Mouse (Mus musculus) liver, adult 2 months (tissue): ENCODE measurements around the gene Wbp2. TPM values are rescaled to one million over a fixed set of nuclear protein-coding genes. Genes with fewer than 3 reads are reported as not detected.
A peak's percentile ranks its signal among the peaks of the same experiment; 100 is the strongest.

Experiments used
- DNase-seq: peaks from one replicate; pipeline ENCODE4 v3.0.0-alpha.2; 2011; ENCODE audit warnings: low read depth, low spot score; ENCODE audit errors: extremely low read depth
- H3K27ac ChIP-seq: fragments of 200-500 bp; replicated peaks from 2 replicates; pipeline ENCODE4 v1.5.1; 2012; ENCODE audit warnings: low read depth, mild to moderate bottlenecking, control low read depth, inconsistent platforms, low read length; ENCODE audit not compliant: insufficient read depth
- H3K27me3 ChIP-seq: fragments of 200-500 bp; 2 replicates; pipeline ENCODE4 v1.6.1; 2012; ENCODE audit warnings: mild to moderate bottlenecking, moderate library complexity, low read length, inconsistent platforms; ENCODE audit not compliant: control insufficient read depth, insufficient read depth
- H3K36me3 ChIP-seq: fragments of 200-500 bp; 2 replicates; pipeline ENCODE4 v1.6.1; 2012; ENCODE audit warnings: low read length, inconsistent platforms; ENCODE audit not compliant: control insufficient read depth, insufficient read depth
- H3K4me1 ChIP-seq: fragments of 200-500 bp; 2 replicates; pipeline ENCODE4 v1.6.1; 2011; ENCODE audit warnings: low read length; ENCODE audit not compliant: control insufficient read depth, insufficient read depth
- H3K4me3 ChIP-seq: fragments of 200-500 bp; 2 replicates; pipeline ENCODE4 v1.5.1; 2011; ENCODE audit warnings: low read depth, mild to moderate bottlenecking, control low read depth, low read length, moderate library complexity; ENCODE audit not compliant: insufficient read depth
- H3K79me2 ChIP-seq: fragments of 200-500 bp; 2 replicates; pipeline ENCODE4 v1.6.1; 2012; ENCODE audit warnings: inconsistent platforms, mild to moderate bottlenecking, low read length, moderate library complexity; ENCODE audit not compliant: control insufficient read depth, insufficient read depth
- H3K9ac ChIP-seq: fragments of 200-500 bp; 2 replicates; pipeline ENCODE4 v1.6.1; 2012; ENCODE audit warnings: low read depth, mild to moderate bottlenecking, control low read depth, inconsistent platforms, low read length
- CTCF ChIP-seq: fragments of 200-500 bp; IDR thresholded peaks from 2 replicates; pipeline ENCODE4 v1.5.1; 2011; ENCODE audit warnings: low read depth, low read length, control low read depth
- POLR2A ChIP-seq: fragments of 200-500 bp; IDR thresholded peaks from 2 replicates; pipeline ENCODE4 v1.6.1; 2011; ENCODE audit warnings: low read length, control low read depth; ENCODE audit not compliant: insufficient read depth; ENCODE audit errors: extremely low read depth
- WGBS: fragments of 180-500 bp; shearing (Covaris S2); methylation state at CpG from one replicate; pipeline ENCODE4 v1.1.7; 2018; 5-methylcytosine and 5-hydroxymethylcytosine counted together
- polyA plus RNA-seq: library from polyadenylated mRNA; depleted of rRNA; stranded (reverse); fragments of >200 nt; gene quantifications from 2 replicates; pipeline ENCODE4 v1.2.3, GENCODE M21; 2012
- total RNA-seq: library from RNA; depleted of rRNA; stranded (reverse); fragments of >200 nt; gene quantifications from 2 replicates; pipeline ENCODE4 v1.2.3, GENCODE M21; 2014

Wbp2 gene
- total and polyA plus RNA-seq, 2 experiments: 14.8 to 166 TPM

DNA sequence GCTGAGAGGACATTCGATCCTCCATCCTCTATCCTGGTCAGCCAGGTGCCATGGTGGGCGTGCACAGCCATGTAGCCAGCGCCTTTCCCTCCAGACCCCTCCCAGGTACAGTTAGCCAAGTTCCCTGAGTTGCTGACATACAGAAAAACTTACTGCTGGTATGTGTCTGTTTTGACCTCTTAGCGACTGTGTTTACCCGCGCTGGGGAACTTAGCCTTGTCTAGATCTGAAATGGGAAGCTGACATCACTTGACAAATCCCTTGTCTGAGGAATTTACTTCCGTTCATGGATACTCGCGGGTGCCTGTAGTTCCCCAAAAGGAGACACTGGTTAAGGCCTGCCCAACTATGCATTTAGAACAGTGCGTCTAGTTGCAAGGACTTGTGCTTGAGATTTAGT lies 23.7 kb upstream of the Wbp2 start:
- Histone ChIP-seq H3K4me3 (peak overlapping the region; percentile 87), H3K9ac (peak overlapping the region; percentile 95), H3K36me3 (no peaks in the 10 kb centered on the region), H3K79me2 (peaks cover 2% of the 10 kb centered on the region; the same call in 1 of the 2 replicates), H3K27me3 (no peaks in the 10 kb centered on the region), H3K27ac (peak overlapping the region; percentile 78), H3K4me1 (peaks cover 15% of the 10 kb centered on the region; the same call in 1 of the 2 replicates)
- WGBS: 44% methylated on average over 10 of the region's 10 CpGs
- TF ChIP-seq POLR2A (no peak), CTCF (no peak)
- DNase-seq: peak; percentile 55

DNA sequence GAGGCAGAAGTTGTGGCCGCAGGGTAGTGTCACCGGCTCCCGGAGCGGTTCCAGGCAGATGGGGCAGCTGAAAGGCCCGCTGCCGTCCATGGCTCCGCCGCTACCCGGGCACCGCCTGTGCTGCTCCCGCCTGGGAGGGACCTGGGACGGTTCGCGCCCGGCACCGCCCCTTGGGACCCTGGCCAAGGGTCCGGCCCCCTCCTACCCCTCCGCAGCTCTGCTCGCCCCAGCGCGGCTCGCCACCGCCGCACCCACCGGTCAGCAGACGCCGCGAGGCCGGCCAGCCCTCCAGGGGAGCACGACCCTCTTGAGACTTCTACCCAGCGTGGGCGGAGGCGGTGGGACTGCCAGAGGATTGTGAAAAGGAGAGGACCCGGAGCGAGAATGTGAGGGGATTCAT lies 23.3 kb upstream of the Wbp2 start:
- no peak for DNase-seq
- Histone ChIP-seq H3K4me3 (peak overlapping the region; percentile 87), H3K9ac (peak overlapping the region; percentile 95), H3K27ac (peak overlapping the region; percentile 78), H3K4me1 (peaks cover 15% of the 10 kb centered on the region; the same call in 1 of the 2 replicates), H3K36me3 (no peaks in the 10 kb centered on the region), H3K79me2 (peaks cover 2% of the 10 kb centered on the region; the same call in 1 of the 2 replicates), H3K27me3 (no peaks in the 10 kb centered on the region)
- 4% methylated on average over 35 of the region's 35 CpGs for WGBS
- TF ChIP-seq CTCF: no peak
- TF ChIP-seq POLR2A: peak; percentile 50; the same call in 1 of the 2 replicates

DNA sequence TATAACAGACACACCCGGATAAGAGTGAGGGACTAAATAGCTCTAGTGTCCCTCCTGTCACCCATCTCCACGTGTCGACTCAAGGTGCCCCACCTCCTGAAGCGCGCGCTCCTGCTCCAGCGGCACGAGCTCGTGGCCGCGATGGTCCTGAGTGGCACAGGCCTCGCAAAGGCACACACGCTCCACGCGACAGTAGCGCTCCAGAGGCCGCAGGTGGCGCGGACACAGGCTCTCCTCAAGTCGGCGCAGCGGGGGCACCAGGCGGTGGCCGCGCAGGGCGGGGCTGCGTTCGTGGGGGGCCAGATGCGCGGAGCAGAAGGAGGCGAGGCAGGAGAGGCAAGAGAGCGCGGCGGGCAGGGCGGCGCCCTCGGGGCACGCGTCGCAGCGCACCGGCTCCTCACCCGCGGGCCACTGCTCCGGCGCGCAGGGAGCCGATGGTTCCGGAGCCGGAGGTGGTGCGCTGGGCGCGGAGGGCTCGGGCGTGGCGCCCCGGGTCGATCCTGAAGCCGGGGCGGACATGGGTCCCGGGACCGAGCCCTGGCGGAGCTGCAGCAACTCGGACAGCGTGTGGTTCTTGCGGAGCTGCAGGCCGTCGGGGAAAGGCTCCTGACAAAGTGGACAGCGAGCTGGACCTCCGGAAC lies 22.8 kb upstream of the Wbp2 start:
- TF ChIP-seq POLR2A (no peak), CTCF (no peak)
- Histone ChIP-seq H3K27me3 (no peaks in the 10 kb centered on the region), H3K4me3 (peak overlapping the region; percentile 87), H3K79me2 (peaks cover 2% of the 10 kb centered on the region; the same call in 1 of the 2 replicates), H3K9ac (peak overlapping the region; percentile 95), H3K27ac (peak overlapping the region; percentile 78), H3K36me3 (no peaks in the 10 kb centered on the region), H3K4me1 (peaks cover 15% of the 10 kb centered on the region; the same call in 1 of the 2 replicates)
- 2% methylated on average over 68 of the region's 70 CpGs for WGBS
- DNase-seq: no peak

DNA sequence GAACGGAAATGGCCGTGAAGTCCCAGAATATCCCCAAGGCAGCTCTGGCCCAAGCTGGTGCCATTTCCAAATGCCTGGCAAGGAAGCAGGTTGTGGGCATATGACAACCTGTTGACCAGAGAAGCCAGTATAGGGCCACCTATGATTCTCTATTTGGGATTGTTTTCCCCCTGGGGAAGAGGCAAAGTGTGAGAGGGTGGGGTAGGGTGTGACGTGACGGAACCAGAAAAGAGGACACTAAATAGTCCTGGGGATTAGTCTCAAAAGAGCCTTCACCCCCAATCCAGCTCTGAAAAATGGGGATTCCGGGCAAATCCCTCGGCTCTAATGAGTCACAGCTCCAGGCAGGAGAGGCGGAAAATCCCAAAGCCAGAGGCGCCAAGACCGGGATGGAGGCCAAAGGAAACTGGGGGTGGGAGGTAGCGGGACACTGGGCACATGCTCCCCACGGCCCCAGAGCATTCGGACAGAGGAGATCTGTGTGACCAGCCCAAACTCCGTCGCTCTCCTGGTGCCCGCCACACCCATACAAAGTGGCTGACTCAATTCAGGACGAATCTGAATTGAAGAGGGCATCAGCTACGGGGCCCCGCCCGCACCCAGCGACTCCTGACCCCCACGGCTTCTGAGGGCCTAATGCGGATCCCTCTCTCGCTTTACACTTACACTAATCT lies 21.8 kb upstream of the Wbp2 start:
- Histone ChIP-seq H3K4me1 (peaks cover 20% of the 10 kb centered on the region), H3K36me3 (no peaks in the 10 kb centered on the region), H3K9ac (peak overlapping the region; percentile 95), H3K27ac (peak overlapping the region; percentile 37), H3K79me2 (peaks cover 2% of the 10 kb centered on the region; the same call in 1 of the 2 replicates), H3K4me3 (peak overlapping the region; percentile 87), H3K27me3 (no peaks in the 10 kb centered on the region)
- no peak for DNase-seq
- WGBS: 9% methylated on average over 23 of the region's 23 CpGs
- TF ChIP-seq CTCF (no peak), POLR2A (0 out of 2 replicates have a peak, but pooled peaks have one; percentile 9)

DNA sequence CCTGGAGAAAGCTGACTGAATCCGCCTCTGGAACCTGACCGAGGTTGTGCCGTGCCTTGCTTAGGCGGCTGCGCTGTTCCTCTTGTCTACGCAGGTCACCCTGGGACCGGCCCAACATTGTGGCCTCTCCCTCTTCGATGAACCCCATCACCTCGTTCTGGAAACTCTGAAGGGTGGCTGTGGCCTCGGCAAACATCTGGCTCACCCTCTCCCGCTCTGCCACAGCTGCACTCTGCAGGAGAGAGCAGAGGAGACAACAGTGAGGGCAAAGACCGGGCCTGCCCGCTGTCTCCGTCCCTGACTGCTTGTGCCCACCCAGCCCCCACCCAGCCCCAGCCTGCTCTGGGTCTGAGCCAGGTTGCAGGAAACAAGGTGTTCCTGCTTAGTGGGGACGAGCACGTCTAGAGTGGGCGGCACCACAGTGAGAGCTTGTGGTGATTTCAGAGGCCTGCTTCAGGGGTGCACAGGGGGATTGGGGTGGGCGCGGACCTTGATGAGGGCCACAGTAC lies 21.0 kb upstream of the Wbp2 start:
- H3K36me3 ChIP-seq: no peaks in the 10 kb centered on the region
- H3K4me1 ChIP-seq: peaks cover 23% of the 10 kb centered on the region
- no peak for TF ChIP-seq CTCF
- TF ChIP-seq POLR2A: no peak
- peaks cover 2% of the 10 kb centered on the region; the same call in 1 of the 2 replicates for H3K79me2 ChIP-seq
- H3K27me3 ChIP-seq: no peaks in the 10 kb centered on the region
- DNase-seq: no peak
- H3K4me3 ChIP-seq: peak overlapping the region; percentile 20; the same call in 1 of the 2 replicates
- WGBS: 43% methylated on average over 19 of the region's 19 CpGs
- peak overlapping the region; percentile 23 for H3K9ac ChIP-seq
- H3K27ac ChIP-seq: no peak overlapping the region
